Mouse (Mus musculus) kidney, embryonic 16.5 days (tissue): ENCODE results near the gene Tuba1c. TPM values are rescaled to one million over a fixed set of nuclear protein-coding genes. Genes with fewer than 3 reads are reported as not detected.

Source experiments
- ATAC-seq: fragments of 200-750 bp; cut with Nextera tagmentation; 2 replicates; pipeline ENCODE4 v1.8.0; 2017; ENCODE audit warnings: moderate TSS enrichment; ENCODE audit not compliant: low FRiP score, low TSS enrichment
- H3K27ac ChIP-seq: fragments of 300-500 bp; sonication (generic); 2 replicates; pipeline ENCODE4 v1.5.1; 2014; ENCODE audit warnings: low read length
- H3K27me3 ChIP-seq: fragments of 300-500 bp; sonication (generic); 2 replicates; pipeline ENCODE4 v1.6.1; 2014; ENCODE audit warnings: low read length, control low read depth, mixed read lengths; ENCODE audit not compliant: insufficient read depth
- H3K36me3 ChIP-seq: fragments of 300-500 bp; sonication (generic); 2 replicates; pipeline ENCODE4 v1.6.1; 2014; ENCODE audit warnings: low read length, control low read depth, mixed read lengths; ENCODE audit not compliant: insufficient read depth
- H3K4me1 ChIP-seq: fragments of 300-500 bp; sonication (generic); 2 replicates; pipeline ENCODE4 v1.6.1; 2014; ENCODE audit warnings: low read length, control low read depth, mixed read lengths; ENCODE audit not compliant: insufficient read depth
- H3K4me2 ChIP-seq: fragments of 300-500 bp; sonication (generic); replicated peaks from 2 replicates; pipeline ENCODE4 v1.6.1; 2014; ENCODE audit warnings: low read depth, low read length
- H3K4me3 ChIP-seq: fragments of 300-500 bp; sonication (generic); 2 replicates; pipeline ENCODE4 v1.5.1; 2014; ENCODE audit warnings: mild to moderate bottlenecking, low read length
- H3K9ac ChIP-seq: fragments of 300-500 bp; sonication (generic); replicated peaks from 2 replicates; pipeline ENCODE4 v1.6.1; 2014; ENCODE audit warnings: low read length
- H3K9me3 ChIP-seq: fragments of 300-500 bp; sonication (generic); 2 replicates; pipeline ENCODE4 v1.6.1; 2016; ENCODE audit warnings: low read length, control low read depth
- WGBS: fragments of 180-500 bp; shearing (Covaris S2); extraction: QIAGEN DNeasy Blood & Tissue Kit; methylation state at CpG from one replicate; pipeline ENCODE4 v1.1.7; 2014; 5-methylcytosine and 5-hydroxymethylcytosine counted together
- microRNA-seq: library from miRNA; unstranded; fragments of <30 nt; microRNA quantifications from one replicate; pipeline ENCODE4, GENCODE M21; 2016
- polyA plus RNA-seq: library from polyadenylated mRNA; unstranded; fragments of >200 nt; fragmentation: Nextera tagmentation; extraction: Ambion mirVana; gene quantifications from 2 replicates; pipeline ENCODE4 v1.2.1, GENCODE M21; 2015

The Tuba1c gene
- polyA plus RNA-seq, 1 experiment from 2014 or later, result 213 TPM

DNA sequence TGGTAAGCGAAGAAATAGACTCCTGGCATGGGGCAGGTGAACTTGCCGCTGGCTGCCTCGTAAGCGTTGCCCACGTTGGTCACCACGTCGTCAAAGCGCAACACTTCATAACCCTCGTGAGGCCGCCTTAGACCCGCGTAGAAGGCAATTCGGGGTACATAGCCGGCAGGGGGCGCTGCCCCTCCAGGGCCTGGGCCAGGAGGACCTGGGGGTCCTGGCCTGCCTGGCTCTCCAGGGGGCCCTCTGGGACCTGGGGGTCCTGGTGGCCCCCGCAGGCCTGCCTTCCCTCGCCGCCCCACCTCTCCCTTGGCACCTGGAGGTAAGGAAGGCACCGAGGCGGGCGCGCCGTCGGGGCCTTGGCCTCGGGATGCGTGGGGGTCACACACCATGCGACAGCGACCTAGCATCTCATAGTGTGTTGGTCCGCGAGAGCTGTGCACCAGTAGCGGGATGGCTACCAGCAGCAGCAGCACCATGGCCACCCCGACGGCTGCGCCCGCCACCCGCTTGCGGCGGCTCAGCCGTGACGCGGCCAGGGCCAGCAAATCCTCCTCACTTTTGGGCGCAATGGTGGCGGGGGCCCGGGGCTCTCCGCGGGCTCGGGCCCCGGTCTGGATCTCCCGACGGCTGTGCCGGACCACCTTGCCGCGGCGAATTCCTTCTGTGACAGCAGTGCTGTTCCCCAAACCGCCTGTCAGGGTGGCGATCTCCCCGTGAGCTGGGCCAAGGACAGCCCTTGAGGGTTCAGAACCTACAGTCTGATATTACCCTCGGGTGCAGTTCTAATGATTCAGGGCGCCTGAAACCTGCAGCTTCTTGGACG is 57.8 kb downstream of the Tuba1c start, which contains the start of gene C1ql4:
Gene C1ql4 (minus strand): TSS at position 565 of the 823 bp plus-strand sequence.
- Histone ChIP-seq H3K9me3 (no peaks in the 10 kb centered on the region), H3K36me3 (peaks cover 6% of the 10 kb centered on the region), H3K9ac (peak within 1 kb of the TSS; percentile 51; the same call in 1 of the 2 replicates), H3K27me3 (peaks cover 78% of the 10 kb centered on the region), H3K4me3 (peak within 1 kb of the TSS; percentile 40), H3K27ac (no peak within 1 kb of the TSS), H3K4me2 (peak within 1 kb of the TSS; percentile 52), H3K4me1 (peaks cover 29% of the 10 kb centered on the region)
- WGBS, result 8% methylated on average over 60 of the region's 60 CpGs
- no peak for ATAC-seq

Small RNA genes within 50 kb of the gene (microRNA-seq; reads per million reads assigned to microRNA genes)
- gene Mir6960, result 0.79 reads per million

Other genes with a start within 250 kb of the Tuba1c start
- gene Wnt1, start 240.0 kb upstream of the Tuba1c start, polyA plus RNA-seq, result not detected in 2 replicates
- gene Ddn, start 220.4 kb upstream of the Tuba1c start, polyA plus RNA-seq, result 2.6 and 3.3 TPM in 2 replicates
- 103 and 119 TPM in 2 replicates for gene Prkag1, start 198.4 kb upstream of the Tuba1c start, polyA plus RNA-seq
- gene Kmt2d, start 158.7 kb upstream of the Tuba1c start, polyA plus RNA-seq, result 12.4 and 14.1 TPM in 2 replicates
- gene Rhebl1, start 135.4 kb upstream of the Tuba1c start, polyA plus RNA-seq, result 16.7 and 18.3 TPM in 2 replicates
- 1.4 and 1.8 TPM in 2 replicates for gene Dhh, start 131.4 kb upstream of the Tuba1c start, polyA plus RNA-seq
- 17.6 and 18.9 TPM in 2 replicates for gene Lmbr1l, start 111.7 kb upstream of the Tuba1c start, polyA plus RNA-seq
- gene Tuba1b, start 95.3 kb upstream of the Tuba1c start, polyA plus RNA-seq, result 1,826 and 1,900 TPM in 2 replicates
- gene Gm49450, start 76.3 kb upstream of the Tuba1c start, polyA plus RNA-seq, result not detected in 2 replicates
- 925 and 946 TPM in 2 replicates for gene Tuba1a, start 76.2 kb upstream of the Tuba1c start, polyA plus RNA-seq
- 3.3 and 5.8 TPM in 2 replicates for gene Prph, start 25.3 kb downstream of the Tuba1c start, polyA plus RNA-seq
- gene Troap, start 44.7 kb downstream of the Tuba1c start, polyA plus RNA-seq, result 35.8 and 45.8 TPM in 2 replicates
- gene C1ql4, start 57.9 kb downstream of the Tuba1c start, polyA plus RNA-seq, result 0.94 and 1.2 TPM in 2 replicates
- 8.0 and 10.0 TPM in 2 replicates for gene Dnajc22, start 63.3 kb downstream of the Tuba1c start, polyA plus RNA-seq
- 42.1 and 42.9 TPM in 2 replicates for gene Spats2, start 96.0 kb downstream of the Tuba1c start, polyA plus RNA-seq
- 0.56 and 0.77 TPM in 2 replicates for gene Kcnh3, start 195.0 kb downstream of the Tuba1c start, polyA plus RNA-seq
- 177 and 181 TPM in 2 replicates for gene Mcrs1, start 222.1 kb downstream of the Tuba1c start, polyA plus RNA-seq